Mouse (Mus musculus): ENCODE results near the gene Dhrs7. TPM values are rescaled to one million over a fixed set of nuclear protein-coding genes. Genes with fewer than 3 reads are reported as not detected.

Gene Dhrs7
- 4.0 and 6.2 TPM in 2 replicates for polyA plus RNA-seq (2012; rRNA removed)

DNA sequence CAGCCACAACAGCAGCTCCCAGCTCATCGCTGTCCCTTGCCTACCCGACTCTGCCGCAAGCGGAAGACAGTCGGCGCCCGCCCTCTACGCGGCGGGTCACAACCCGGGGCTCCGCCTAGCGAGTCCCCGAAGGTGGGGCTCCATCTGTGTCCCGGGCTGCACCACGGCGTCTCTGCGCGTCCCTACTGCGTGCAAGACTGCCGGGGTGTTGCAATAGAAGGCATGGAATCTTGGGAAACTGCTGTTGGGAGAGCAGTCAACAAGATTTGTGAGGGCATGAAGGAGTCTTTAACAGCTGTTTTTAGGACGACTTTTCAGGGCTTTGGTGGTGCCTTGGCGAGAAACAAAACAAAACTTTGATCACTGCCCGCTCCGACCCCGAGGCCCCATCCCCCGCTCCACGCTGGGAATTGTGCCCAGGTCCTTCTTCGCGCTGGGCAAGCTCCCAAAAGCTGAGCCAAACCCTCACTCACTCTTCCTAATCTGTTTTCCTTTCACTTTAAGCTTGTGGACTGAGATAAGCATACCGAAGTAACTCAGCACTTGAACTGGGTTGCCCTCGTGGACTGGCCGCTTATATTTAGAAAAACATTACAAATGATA is at the start of gene Dhrs7:
Dhrs7 (minus strand) TSS at position 175 of the 603 bp plus-strand sequence.

DNA sequence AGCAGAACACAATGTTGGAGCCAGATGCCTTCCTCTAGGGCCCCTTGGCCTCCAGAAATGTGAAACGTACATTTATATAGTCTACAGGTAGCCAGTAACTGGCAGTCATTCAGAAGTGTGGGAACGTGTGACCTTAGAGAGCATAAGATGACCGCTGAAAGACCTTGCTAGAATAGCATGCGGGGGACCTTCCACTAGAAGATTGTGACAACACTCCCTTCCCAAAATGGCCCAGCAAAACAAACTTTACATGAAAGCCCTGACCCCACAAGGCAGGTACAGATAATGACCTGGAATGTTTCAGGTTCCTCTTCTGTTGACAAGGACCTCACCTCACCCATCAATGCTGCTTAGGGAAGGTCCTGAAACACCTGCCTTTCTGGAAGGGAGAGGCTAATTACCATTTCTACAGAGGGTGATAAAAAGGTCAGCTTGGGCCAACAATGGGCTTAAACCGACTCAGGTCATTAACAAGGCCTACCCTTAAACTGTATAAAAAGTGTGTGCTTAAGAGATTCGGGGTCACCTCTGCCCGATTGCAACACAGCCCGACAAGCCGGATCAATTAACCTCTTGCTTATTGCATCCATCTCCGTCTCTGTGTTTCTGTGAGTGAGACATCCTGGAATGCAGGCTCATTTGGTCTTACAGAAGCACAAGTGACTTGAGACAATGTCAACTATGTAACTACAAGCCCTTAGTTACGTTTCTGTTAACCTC is 14.9 kb downstream of the Dhrs7 start, which contains the start of gene Gm4756:
Gm4756 (minus strand) TSS at position 51 of the 720 bp plus-strand sequence.

Other genes with a start within 250 kb of the Dhrs7 start
- not detected in 2 replicates for gene Lrrc9, start 223.0 kb downstream of the Dhrs7 start, polyA plus RNA-seq (2012; rRNA removed)
- gene Pcnx4, start 128.5 kb downstream of the Dhrs7 start, polyA plus RNA-seq (2012; rRNA removed) = 0.67 and 0.89 TPM in 2 replicates
- gene Gm4756, start 15.2 kb downstream of the Dhrs7 start, polyA plus RNA-seq (2012; rRNA removed) = not detected in 2 replicates
- 15.8 and 17.6 TPM in 2 replicates for gene Ppm1a, start 92.5 kb upstream of the Dhrs7 start, polyA plus RNA-seq (2012; rRNA removed)